Mouse (Mus musculus) myocyte (in vitro differentiated cells): ENCODE measurements around the gene Commd9. TPM values are rescaled to one million over a fixed set of nuclear protein-coding genes. Genes with fewer than 3 reads are reported as not detected.
A peak's percentile ranks its signal among the peaks of the same experiment; 100 is the strongest.

Source experiments
- H3K27me3 ChIP-seq: one replicate; pipeline ENCODE4 v1.6.1; 2011; ENCODE audit not compliant: control insufficient read depth, insufficient read depth, insufficient read length
- H3K36me3 ChIP-seq: one replicate; pipeline ENCODE4 v1.6.1; 2011; ENCODE audit not compliant: control insufficient read depth, insufficient read depth
- H3K4me2 ChIP-seq: one replicate; pipeline ENCODE4 v1.6.1; 2011; ENCODE audit warnings: low read depth, control low read depth
- H3K4me3 ChIP-seq: one replicate; pipeline ENCODE4 v1.5.1; 2011; ENCODE audit warnings: mild to moderate bottlenecking, control low read depth, moderate library complexity
- H3K79me2 ChIP-seq: one replicate; pipeline ENCODE4 v1.6.1; 2011; ENCODE audit not compliant: control insufficient read depth, insufficient read depth
- H3ac ChIP-seq: one replicate; pipeline ENCODE4 v1.6.1; 2011; ENCODE audit not compliant: control insufficient read depth, insufficient read length
- CEBPB ChIP-seq: IDR thresholded peaks from 2 replicates; pipeline ENCODE4 v1.6.1; 2011; ENCODE audit warnings: mild to moderate bottlenecking, moderate library complexity; ENCODE audit not compliant: poor library complexity, insufficient read depth, severe bottlenecking
- E2F4 ChIP-seq: IDR thresholded peaks from one replicate; pipeline ENCODE4 v1.6.1; 2011; ENCODE audit warnings: mild to moderate bottlenecking, control low read depth, moderate library complexity; ENCODE audit not compliant: insufficient read depth
- MAX ChIP-seq: IDR thresholded peaks from one replicate; pipeline ENCODE4 v1.6.1; 2011; ENCODE audit warnings: low read depth, mild to moderate bottlenecking, control low read depth
- MYOD1 ChIP-seq, 3 experiments: IDR thresholded peaks; one replicate each; pipeline ENCODE4 v1.6.1; 2011; ENCODE audit warnings: control low read depth in 2 of 3, low read depth in 2 of 3, mild to moderate bottlenecking in 2 of 3, moderate library complexity in 1 of 3; ENCODE audit not compliant: insufficient read length in 2 of 3, control insufficient read depth in 1 of 3
- MYOG ChIP-seq, 3 experiments: IDR thresholded peaks; one replicate each; pipeline ENCODE4 v1.6.1; 2011; ENCODE audit warnings: control low read depth in 2 of 3, low read depth in 2 of 3, mild to moderate bottlenecking in 2 of 3; ENCODE audit not compliant: insufficient read length in 2 of 3, control insufficient read depth in 1 of 3, insufficient read depth in 1 of 3
- POLR2A ChIP-seq: IDR thresholded peaks from one replicate; pipeline ENCODE4 v1.6.1; 2011; ENCODE audit warnings: low read depth, mild to moderate bottlenecking, control low read depth, moderate library complexity; ENCODE audit not compliant: insufficient read length
- POLR2AphosphoS2 ChIP-seq: IDR thresholded peaks from one replicate; pipeline ENCODE4 v1.6.1; 2011; ENCODE audit warnings: low read depth, control low read depth; ENCODE audit not compliant: insufficient read length
- REST ChIP-seq: IDR thresholded peaks from one replicate; pipeline ENCODE4 v1.6.1; 2011; ENCODE audit warnings: mild to moderate bottlenecking, control low read depth, moderate library complexity; ENCODE audit not compliant: insufficient read depth, insufficient read length
- SRF ChIP-seq: IDR thresholded peaks from one replicate; pipeline ENCODE4 v1.6.1; 2011; ENCODE audit warnings: low read depth; ENCODE audit not compliant: control insufficient read depth, insufficient read length
- TCF12 ChIP-seq: IDR thresholded peaks from one replicate; pipeline ENCODE4 v1.6.1; 2011; ENCODE audit warnings: mild to moderate bottlenecking, control low read depth; ENCODE audit not compliant: poor library complexity, insufficient read depth, severe bottlenecking
- TCF3 ChIP-seq: IDR thresholded peaks from one replicate; pipeline ENCODE4 v1.6.1; 2011; ENCODE audit warnings: low read depth, control low read depth; ENCODE audit not compliant: insufficient read length
- USF1 ChIP-seq: IDR thresholded peaks from one replicate; pipeline ENCODE4 v1.6.1; 2011; ENCODE audit warnings: low read depth, mild to moderate bottlenecking, control low read depth, moderate library complexity
- polyA plus RNA-seq: library from polyadenylated mRNA; unstranded; fragments of >200 nt; fragmentation: generic; extraction: Trizol; gene quantifications from one replicate; pipeline ENCODE4 v1.2.1, GENCODE M21; 2012; ENCODE audit warnings: missing spikeins

Gene Commd9
- polyA plus RNA-seq, 1 experiment, result 46.2 TPM

DNA sequence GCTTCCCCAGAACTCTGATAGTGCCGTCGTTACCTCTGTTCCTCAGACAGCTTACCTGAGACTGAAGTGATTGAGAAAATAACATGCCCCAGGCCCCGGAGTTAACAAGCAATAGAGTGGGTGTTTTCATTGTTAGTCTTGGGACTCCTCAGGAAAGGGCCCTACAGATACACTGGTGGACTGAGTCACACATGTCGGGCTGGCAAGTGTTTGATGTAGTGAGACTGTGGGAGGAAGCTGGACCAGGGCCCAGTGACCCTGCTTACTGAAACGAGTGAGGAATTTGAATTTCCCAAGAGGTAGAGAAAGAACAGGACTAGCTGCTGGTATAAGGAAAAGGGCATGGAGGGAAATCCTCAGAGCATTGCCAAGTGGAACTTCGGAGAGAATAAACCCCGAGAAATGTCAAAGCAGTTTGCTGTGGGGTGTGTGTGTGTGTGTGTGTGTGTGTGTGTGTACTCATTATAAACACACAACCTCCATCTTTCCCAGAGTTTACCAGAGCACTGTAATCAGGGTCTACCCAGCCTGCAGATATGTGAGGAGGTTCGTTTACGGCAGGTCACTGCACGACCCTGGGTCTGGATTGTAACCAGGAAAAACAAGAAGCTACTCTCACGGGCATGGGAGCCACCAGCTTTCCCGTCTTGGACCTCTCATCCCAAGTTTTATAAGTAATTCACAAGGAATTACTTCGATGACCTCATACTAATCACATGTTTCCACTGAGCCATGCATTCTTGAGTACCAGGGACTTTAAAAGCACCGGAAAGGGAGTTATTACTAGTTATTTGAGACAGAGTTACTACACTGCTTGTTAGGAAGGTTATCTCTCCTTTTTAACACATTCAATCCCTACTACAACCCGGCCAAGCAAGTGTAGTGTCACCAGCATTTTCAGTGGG lies 23.6 kb upstream of the Commd9 start:
- H3K36me3 ChIP-seq, result no peaks in the 10 kb centered on the region
- peak overlapping the region; percentile 60 for H3K4me2 ChIP-seq
- H3K27me3 ChIP-seq, result no peaks in the 10 kb centered on the region
- no peak overlapping the region for H3K4me3 ChIP-seq
- H3ac ChIP-seq, result no peak overlapping the region
- no peaks in the 10 kb centered on the region for H3K79me2 ChIP-seq
- no peak for TF ChIP-seq POLR2AphosphoS2
- TF ChIP-seq E2F4, result no peak
- no peak for TF ChIP-seq MYOG (IDR thresholded peaks at IDR 0.05; ENCODE audit: control insufficient read depth in 1 of 3, insufficient read depth in 1 of 3, insufficient read length in 2 of 3, low read depth in 2 of 3)
- TF ChIP-seq USF1, result no peak
- TF ChIP-seq TCF3, result no peak
- TF ChIP-seq MYOD1 (IDR thresholded peaks at IDR 0.05; ENCODE audit: control insufficient read depth in 1 of 3, insufficient read length in 2 of 3, low read depth in 2 of 3), result no peak
- no peak for TF ChIP-seq POLR2A
- no peak for TF ChIP-seq CEBPB
- TF ChIP-seq REST, result no peak
- TF ChIP-seq MAX, result no peak
- TF ChIP-seq SRF, result no peak
- no peak for TF ChIP-seq TCF12

DNA sequence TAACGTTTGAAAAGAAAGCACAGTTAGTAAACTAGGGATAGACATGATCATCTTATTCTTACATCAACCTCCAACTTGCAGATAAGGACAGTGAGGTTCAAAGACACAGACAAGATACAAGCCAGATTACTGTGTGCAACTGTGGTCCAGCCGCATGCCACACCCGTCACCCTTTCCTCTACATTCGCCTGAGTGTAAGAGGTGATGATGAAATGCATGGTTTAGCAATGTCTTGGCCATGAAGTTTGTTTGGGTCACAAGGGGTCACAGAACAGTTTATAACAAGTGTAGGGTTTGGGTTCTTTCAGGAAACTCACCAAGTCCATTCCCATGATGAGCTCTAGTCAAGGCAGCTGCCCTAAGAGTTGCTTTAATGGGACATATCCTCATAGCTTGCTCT lies 17.4 kb upstream of the Commd9 start:
- Histone ChIP-seq H3ac (no peak overlapping the region), H3K4me3 (no peak overlapping the region), H3K36me3 (no peaks in the 10 kb centered on the region), H3K79me2 (no peaks in the 10 kb centered on the region), H3K27me3 (no peaks in the 10 kb centered on the region), H3K4me2 (no peak overlapping the region)
- TF ChIP-seq SRF, result no peak
- TF ChIP-seq E2F4, result no peak
- no peak for TF ChIP-seq POLR2A

DNA sequence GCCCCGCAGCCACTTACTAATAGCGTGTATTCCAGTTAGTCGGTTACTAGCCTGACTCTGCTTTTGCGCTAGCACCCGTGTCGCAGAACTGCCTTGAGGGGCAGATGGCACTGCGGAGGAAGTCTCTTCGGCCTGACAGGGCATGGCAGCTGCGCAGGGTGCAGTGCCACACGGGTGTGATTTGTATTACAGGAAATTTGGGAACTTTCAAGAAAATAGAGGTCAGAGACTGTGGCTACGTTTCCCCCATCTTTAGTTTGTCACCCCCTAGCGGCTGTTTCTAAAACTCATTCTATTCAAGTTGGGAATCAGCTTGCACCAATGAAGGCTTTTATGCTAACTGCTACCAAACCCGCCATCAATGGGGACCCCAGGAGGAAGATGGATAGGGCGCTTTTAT lies 14.9 kb upstream of the Commd9 start:
- H3K36me3 ChIP-seq, result no peaks in the 10 kb centered on the region
- H3ac ChIP-seq, result no peak overlapping the region
- TF ChIP-seq POLR2AphosphoS2, result no peak
- no peak for TF ChIP-seq TCF3
- no peak for TF ChIP-seq USF1
- no peak for TF ChIP-seq CEBPB
- TF ChIP-seq POLR2A, result no peak
- TF ChIP-seq MYOD1 (IDR thresholded peaks at IDR 0.05; ENCODE audit: control insufficient read depth in 1 of 3, insufficient read length in 2 of 3, low read depth in 2 of 3), result peak in 1 of 3 experiments; percentile 50
- TF ChIP-seq MYOG (IDR thresholded peaks at IDR 0.05; ENCODE audit: control insufficient read depth in 1 of 3, insufficient read depth in 1 of 3, insufficient read length in 2 of 3, low read depth in 2 of 3), result no peak
- no peak for TF ChIP-seq MAX
- H3K4me3 ChIP-seq, result no peak overlapping the region
- peaks cover 16% of the 10 kb centered on the region for H3K27me3 ChIP-seq
- H3K79me2 ChIP-seq, result no peaks in the 10 kb centered on the region
- H3K4me2 ChIP-seq, result no peak overlapping the region

DNA sequence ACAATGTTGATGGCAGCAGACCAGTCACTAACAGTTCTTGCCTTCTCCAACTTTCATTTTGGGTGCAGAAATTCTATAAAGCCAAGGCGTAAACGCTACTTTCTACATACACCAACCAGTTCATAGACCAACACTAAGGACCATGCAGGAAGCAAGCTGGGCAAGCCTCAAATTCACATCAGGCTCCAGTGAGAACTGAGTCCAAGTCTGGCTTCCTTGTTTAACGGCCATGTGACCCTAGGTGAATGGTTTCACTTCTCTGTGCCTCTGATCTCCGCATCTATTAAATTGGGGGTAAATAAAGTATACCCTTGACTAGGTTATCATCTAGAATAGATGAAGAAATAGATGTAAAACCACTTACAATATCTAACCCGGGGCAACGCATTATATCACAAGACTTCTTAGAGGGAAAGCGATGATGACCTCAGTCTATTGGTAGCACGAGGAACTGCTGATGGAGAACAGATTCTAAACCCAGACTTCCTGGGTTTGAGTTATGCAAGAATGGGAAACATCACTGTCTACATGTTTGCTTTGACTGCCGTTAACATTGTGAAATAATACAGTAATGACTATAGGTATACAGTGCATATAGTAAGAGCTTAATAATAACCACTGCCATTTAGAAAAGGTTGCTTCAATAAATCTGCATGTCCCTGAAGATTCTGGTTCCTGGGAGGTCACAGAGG lies 4.4 kb upstream of the Commd9 start:
- Histone ChIP-seq H3K79me2 (peaks cover 2% of the 10 kb centered on the region), H3K27me3 (peaks cover 25% of the 10 kb centered on the region), H3K36me3 (no peaks in the 10 kb centered on the region), H3K4me2 (no peak overlapping the region), H3ac (no peak overlapping the region), H3K4me3 (no peak overlapping the region)
- no peak for TF ChIP-seq MAX

DNA sequence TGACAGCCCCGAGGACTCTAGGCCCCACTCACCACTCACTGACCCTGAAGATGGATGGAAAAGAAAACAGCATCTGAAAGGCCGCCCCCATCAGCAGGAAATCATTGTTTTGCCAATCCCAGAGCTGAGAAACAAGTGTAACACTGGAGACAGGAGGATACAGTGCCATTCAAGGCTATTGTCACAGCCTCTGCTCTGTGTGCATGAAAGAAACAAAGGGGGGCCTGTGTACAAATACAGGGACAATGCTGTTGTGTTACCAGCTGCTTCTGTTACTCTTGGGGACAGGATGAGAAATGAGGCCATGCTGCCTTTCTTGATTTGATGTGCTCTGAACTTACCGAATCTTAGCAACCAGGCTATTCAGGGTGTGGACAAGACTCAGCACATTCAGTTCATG lies 3.0 kb upstream of the Commd9 start, which contains the start of gene Prr5l:
Gene Prr5l, minus strand, starts transcription at position 30 of the 400 bp plus-strand sequence.
- no peaks in the 10 kb centered on the region for H3K36me3 ChIP-seq
- no peak within 1 kb of the TSS for H3ac ChIP-seq

More for the DNA sequence above, 3.0 kb upstream of the Commd9 start, which contains the start of gene Prr5l:
- Histone ChIP-seq H3K27me3 (peaks cover 17% of the 10 kb centered on the region), H3K4me2 (no peak within 1 kb of the TSS), H3K79me2 (peaks cover 10% of the 10 kb centered on the region), H3K4me3 (no peak within 1 kb of the TSS)
- no peak for TF ChIP-seq POLR2AphosphoS2
- TF ChIP-seq TCF3, result no peak
- TF ChIP-seq MYOG (IDR thresholded peaks at IDR 0.05; ENCODE audit: control insufficient read depth in 1 of 3, insufficient read depth in 1 of 3, insufficient read length in 2 of 3, low read depth in 2 of 3), result no peak
- no peak for TF ChIP-seq SRF
- no peak for TF ChIP-seq MYOD1 (IDR thresholded peaks at IDR 0.05; ENCODE audit: control insufficient read depth in 1 of 3, insufficient read length in 2 of 3, low read depth in 2 of 3)
- no peak for TF ChIP-seq MAX
- no peak for TF ChIP-seq CEBPB
- TF ChIP-seq TCF12, result no peak
- no peak for TF ChIP-seq USF1
- TF ChIP-seq REST, result no peak
- TF ChIP-seq POLR2A, result no peak
- no peak for TF ChIP-seq E2F4
